Mouse (Mus musculus) urinary bladder, postnatal 10 days (tissue): ENCODE measurements around the gene Zfp872.
"Not testable (repeated sequence)": the region's sequence is repeated elsewhere in the genome, so short reads cannot be mapped to it uniquely, and the experiment has no call there.

Experiments
- DNase-seq: peaks from one replicate; pipeline ENCODE4 v3.0.0; 2022; ENCODE audit warnings: low spot score

Zfp872 gene

GRCm38 (mm10) chr9:22188025-22188611 lies at the start of gene Zfp872:
Zfp872 (plus strand) TSS chr9:22188090.
- DNase-seq: no peak

GRCm38 (mm10) chr9:22138480-22138879 lies 49.4 kb upstream of the Zfp872 start:
- DNase-seq: no peak

- DNase-seq: no peak
These were observed 48.1 kb upstream of the Zfp872 start for GRCm38 (mm10) chr9:22139746-22140145.

GRCm38 (mm10) chr9:22143108-22144037 lies 44.5 kb upstream of the Zfp872 start:
- peak; percentile 63 for DNase-seq

- DNase-seq: no peak
These were observed 43.5 kb upstream of the Zfp872 start for GRCm38 (mm10) chr9:22144304-22144965.

- DNase-seq: no peak
These were observed 38.3 kb upstream of the Zfp872 start for GRCm38 (mm10) chr9:22149426-22150248.

- DNase-seq: not testable (repeated sequence)
These were observed 37.6 kb upstream of the Zfp872 start for GRCm38 (mm10) chr9:22150249-22150693.

GRCm38 (mm10) chr9:22150946-22151345 lies 36.9 kb upstream of the Zfp872 start:
- DNase-seq: no peak

- DNase-seq: no peak
These were observed 34.1 kb upstream of the Zfp872 start for GRCm38 (mm10) chr9:22153810-22154209.

- no peak for DNase-seq
These were observed 32.3 kb upstream of the Zfp872 start for GRCm38 (mm10) chr9:22155614-22156013.

- peak; percentile 98 for DNase-seq
These were observed 31.2 kb upstream of the Zfp872 start, which contains the start of gene Pigyl for GRCm38 (mm10) chr9:22156497-22157245. Pigyl (plus strand) TSS chr9:22156846.

- no peak for DNase-seq
These were observed 30.2 kb upstream of the Zfp872 start for GRCm38 (mm10) chr9:22157516-22158265.

- no peak for DNase-seq
These were observed 26.6 kb upstream of the Zfp872 start for GRCm38 (mm10) chr9:22161299-22161698.

- no peak for DNase-seq
These were observed 25.6 kb upstream of the Zfp872 start for GRCm38 (mm10) chr9:22162305-22162704.

- DNase-seq: no peak
These were observed 25.0 kb upstream of the Zfp872 start for GRCm38 (mm10) chr9:22162912-22163311.

- DNase-seq: no peak
These were observed 22.9 kb upstream of the Zfp872 start for GRCm38 (mm10) chr9:22164711-22165668.

- DNase-seq: no peak
These were observed 21.9 kb upstream of the Zfp872 start for GRCm38 (mm10) chr9:22165964-22166363.

- DNase-seq: no peak
These were observed 21.2 kb upstream of the Zfp872 start for GRCm38 (mm10) chr9:22166686-22167085.

GRCm38 (mm10) chr9:22167751-22168150 lies 20.1 kb upstream of the Zfp872 start:
- no peak for DNase-seq
